Mouse (Mus musculus) liver, embryonic 11.5 days (tissue): ENCODE data around the gene Asb5. TPM values are rescaled to one million over a fixed set of nuclear protein-coding genes. Genes with fewer than 3 reads are reported as not detected.
"Not testable (repeated sequence)": the region's sequence is repeated elsewhere in the genome, so short reads cannot be mapped to it uniquely, and the experiment has no call there.

Experiments used
- ATAC-seq: fragments of 200-750 bp; cut with Nextera tagmentation; replicated peaks from 2 replicates; pipeline ENCODE4 v1.8.0; 2017; ENCODE audit warnings: moderate number of reproducible peaks, mild to moderate bottlenecking, moderate TSS enrichment, moderate library complexity; ENCODE audit not compliant: low FRiP score
- DNase-seq: peaks from one replicate; pipeline ENCODE4 v3.0.0-alpha.2; 2017; ENCODE audit warnings: low spot score
- H3K27ac ChIP-seq: fragments of 300-500 bp; sonication (generic); 2 replicates; pipeline ENCODE4 v1.5.1; 2014; ENCODE audit warnings: mild to moderate bottlenecking, low read depth, low read length, control low read depth
- H3K27me3 ChIP-seq: fragments of 300-500 bp; sonication (generic); replicated peaks from 2 replicates; pipeline ENCODE4 v1.6.1; 2014; ENCODE audit warnings: low read length, mixed read lengths; ENCODE audit not compliant: control insufficient read depth, insufficient read depth
- H3K36me3 ChIP-seq: fragments of 300-500 bp; sonication (generic); 2 replicates; pipeline ENCODE4 v1.6.1; 2014; ENCODE audit warnings: mild to moderate bottlenecking, low read length, moderate library complexity, mixed read lengths; ENCODE audit not compliant: control insufficient read depth, insufficient read depth
- H3K4me1 ChIP-seq: fragments of 300-500 bp; sonication (generic); replicated peaks from 2 replicates; pipeline ENCODE4 v1.6.1; 2014; ENCODE audit warnings: low read length, mixed read lengths; ENCODE audit not compliant: control insufficient read depth, insufficient read depth
- H3K4me2 ChIP-seq: fragments of 300-500 bp; sonication (generic); 2 replicates; pipeline ENCODE4 v1.6.1; 2014; ENCODE audit warnings: mild to moderate bottlenecking, control low read depth, moderate library complexity
- H3K4me3 ChIP-seq: fragments of 300-500 bp; sonication (generic); 2 replicates; pipeline ENCODE4 v1.5.1; 2014; ENCODE audit warnings: low read depth, low read length, control low read depth
- H3K9ac ChIP-seq: fragments of 300-500 bp; sonication (generic); 2 replicates; pipeline ENCODE4 v1.6.1; 2014; ENCODE audit warnings: low read depth, low read length, control low read depth
- H3K9me3 ChIP-seq: fragments of 300-500 bp; sonication (generic); 2 replicates; pipeline ENCODE4 v1.6.1; 2016; ENCODE audit warnings: low read length, inconsistent platforms, mixed read lengths; ENCODE audit not compliant: control insufficient read depth
- WGBS: fragments of 180-500 bp; shearing (Covaris S2); extraction: QIAGEN DNeasy Blood & Tissue Kit; methylation state at CpG from one replicate; pipeline ENCODE4 v1.1.7; 2014; 5-methylcytosine and 5-hydroxymethylcytosine counted together
- polyA plus RNA-seq: library from polyadenylated mRNA; unstranded; fragments of >200 nt; fragmentation: Nextera tagmentation; extraction: Ambion mirVana; gene quantifications from 2 replicates; pipeline ENCODE4 v1.2.1, GENCODE M21; 2014

Gene Asb5
- polyA plus RNA-seq, 1 experiment from 2014 or later: 6.2 TPM

DNA sequence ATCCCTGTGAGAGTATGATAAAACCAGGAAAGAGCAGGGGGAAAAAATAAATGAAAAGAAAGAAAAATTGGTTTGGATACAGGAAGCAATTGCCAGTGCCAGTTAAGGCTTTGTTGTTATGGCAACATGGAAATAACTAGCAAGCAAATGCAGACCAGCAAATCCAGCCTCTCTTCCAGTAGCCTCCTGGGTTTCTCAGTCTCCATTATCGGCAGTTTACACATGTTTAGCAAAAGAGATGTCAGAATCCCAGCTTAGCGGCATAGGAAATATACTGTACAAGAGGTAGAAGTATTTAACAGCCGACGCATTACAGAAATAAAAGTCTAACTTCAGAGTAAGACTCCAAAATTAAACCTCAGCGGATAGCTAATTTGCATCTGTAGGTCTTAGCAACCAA is 65.3 kb downstream of the Asb5 start:
- Histone ChIP-seq H3K36me3 (no peaks in the 10 kb centered on the region), H3K27me3 (no peaks in the 10 kb centered on the region), H3K4me1 (no peaks in the 10 kb centered on the region), H3K4me2 (no peak overlapping the region), H3K27ac (no peak overlapping the region), H3K9ac (no peak overlapping the region), H3K4me3 (no peak overlapping the region), H3K9me3 (no peaks in the 10 kb centered on the region)
- ATAC-seq (no peak), DNase-seq (no peak)
- 83% methylated on average over 5 of the region's 5 CpGs for WGBS

DNA sequence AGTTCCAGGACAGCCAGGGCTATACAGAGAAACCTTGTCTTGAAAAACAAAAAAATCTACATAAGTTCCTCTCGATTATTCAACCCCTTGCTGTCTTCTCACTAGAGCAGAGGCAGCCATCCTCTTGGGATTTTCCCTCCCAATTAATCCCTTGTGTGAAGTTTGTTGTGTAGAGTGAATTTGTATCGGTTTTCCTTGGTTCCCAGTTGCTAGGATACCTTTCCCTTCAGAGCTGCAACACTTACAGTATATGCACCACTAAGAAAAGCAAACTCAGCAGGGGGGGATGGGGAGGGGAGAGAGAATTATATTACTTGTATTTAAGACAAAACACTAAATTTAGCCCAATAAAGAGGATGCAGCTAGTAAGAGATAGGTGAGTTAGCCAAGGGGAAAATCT is 66.7 kb downstream of the Asb5 start:
- WGBS: 66% methylated on average over 2 of the region's 2 CpGs
- ATAC-seq: no peak
- Histone ChIP-seq H3K4me2 (no peak overlapping the region), H3K9me3 (no peaks in the 10 kb centered on the region), H3K36me3 (no peaks in the 10 kb centered on the region), H3K4me3 (no peak overlapping the region), H3K27ac (no peak overlapping the region), H3K4me1 (no peaks in the 10 kb centered on the region; the same call in 1 of the 2 replicates), H3K9ac (no peak overlapping the region), H3K27me3 (no peaks in the 10 kb centered on the region)
- DNase-seq: no peak

DNA sequence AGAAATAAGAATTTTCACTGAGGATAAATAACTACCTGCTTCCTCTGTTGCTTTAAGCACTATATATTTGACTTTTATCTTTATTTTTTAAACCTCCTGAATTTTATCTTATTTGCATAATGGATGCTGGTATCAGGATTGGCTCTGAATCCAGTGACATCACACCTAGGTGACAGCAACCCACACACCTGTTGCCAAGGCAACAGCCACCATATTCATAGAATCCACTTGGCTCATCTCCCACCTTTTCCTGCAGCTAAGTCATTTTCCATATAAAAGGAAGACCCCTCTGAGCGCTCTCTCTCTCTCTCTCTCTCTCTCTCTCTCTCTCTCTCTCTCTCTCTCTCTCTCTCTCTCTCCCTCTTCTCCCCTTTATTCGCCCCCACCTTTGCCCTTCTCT is 67.6 kb downstream of the Asb5 start:
- no peak overlapping the region for H3K27ac ChIP-seq
- H3K27me3 ChIP-seq: no peaks in the 10 kb centered on the region
- DNase-seq: no peak
- no peak overlapping the region for H3K4me2 ChIP-seq
- ATAC-seq: no peak
- H3K36me3 ChIP-seq: no peaks in the 10 kb centered on the region
- H3K9me3 ChIP-seq: no peaks in the 10 kb centered on the region
- H3K4me3 ChIP-seq: no peak overlapping the region
- 91% methylated on average over 2 of the region's 2 CpGs for WGBS
- H3K9ac ChIP-seq: no peak overlapping the region
- no peaks in the 10 kb centered on the region; the same call in 1 of the 2 replicates for H3K4me1 ChIP-seq

- H3K9me3 ChIP-seq: no peaks in the 10 kb centered on the region
- no peaks in the 10 kb centered on the region for H3K36me3 ChIP-seq
- H3K4me1 ChIP-seq: no peaks in the 10 kb centered on the region; the same call in 1 of the 2 replicates
- DNase-seq: no peak
- 92% methylated on average over 2 of the region's 2 CpGs for WGBS
- no peak overlapping the region for H3K4me2 ChIP-seq
- ATAC-seq: no peak
- no peak overlapping the region for H3K9ac ChIP-seq
- no peak overlapping the region for H3K27ac ChIP-seq
- no peak overlapping the region for H3K4me3 ChIP-seq
- H3K27me3 ChIP-seq: no peaks in the 10 kb centered on the region
Observed at GRCm38 (mm10) chr8:54597386-54597785, 68.0 kb downstream of the Asb5 start.

DNA sequence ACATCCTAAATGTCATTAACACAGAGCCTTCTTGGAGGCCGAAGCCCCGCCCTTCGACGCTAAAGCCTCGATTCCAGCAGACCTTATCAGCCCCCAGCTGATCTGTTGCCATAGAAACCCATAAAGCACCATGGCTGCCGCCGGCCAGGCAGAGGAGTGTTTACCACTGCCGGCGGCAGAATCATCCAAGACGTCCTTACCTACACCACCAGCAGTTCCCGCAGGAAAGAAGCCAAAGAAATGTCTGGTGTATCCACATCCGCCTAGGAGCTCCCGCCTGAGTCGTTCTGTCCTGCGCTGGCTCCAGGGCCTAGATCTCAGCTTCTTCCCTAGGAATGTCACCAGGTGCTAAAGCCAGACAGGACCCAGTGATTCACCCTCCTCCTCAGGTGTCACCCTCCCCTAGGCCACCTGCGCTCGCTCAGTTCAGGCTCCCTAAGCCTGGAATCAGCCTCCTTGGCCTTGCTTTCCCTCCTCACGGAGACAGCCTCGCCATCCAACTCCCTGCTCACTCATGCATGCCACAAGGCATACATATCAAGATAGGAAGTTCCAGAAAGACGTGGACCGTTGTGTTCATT is 71.4 kb downstream of the Asb5 start, which contains the start of gene Spata4:
Gene Spata4 (plus strand): TSS at position 111 of the 581 bp plus-strand sequence.
- H3K27me3 ChIP-seq: no peaks in the 10 kb centered on the region
- ATAC-seq: peak; percentile 85
- no peak within 1 kb of the TSS; the same call in 1 of the 2 replicates for H3K9ac ChIP-seq
- H3K9me3 ChIP-seq: no peaks in the 10 kb centered on the region
- H3K36me3 ChIP-seq: no peaks in the 10 kb centered on the region
- peak; percentile 52 for DNase-seq
- no peak within 1 kb of the TSS for H3K27ac ChIP-seq
- H3K4me3 ChIP-seq: peak within 1 kb of the TSS; percentile 21; the same call in 1 of the 2 replicates
- WGBS: 10% methylated on average over 21 of the region's 21 CpGs
- peak within 1 kb of the TSS; percentile 71 for H3K4me2 ChIP-seq
- no peaks in the 10 kb centered on the region; the same call in 1 of the 2 replicates for H3K4me1 ChIP-seq

DNA sequence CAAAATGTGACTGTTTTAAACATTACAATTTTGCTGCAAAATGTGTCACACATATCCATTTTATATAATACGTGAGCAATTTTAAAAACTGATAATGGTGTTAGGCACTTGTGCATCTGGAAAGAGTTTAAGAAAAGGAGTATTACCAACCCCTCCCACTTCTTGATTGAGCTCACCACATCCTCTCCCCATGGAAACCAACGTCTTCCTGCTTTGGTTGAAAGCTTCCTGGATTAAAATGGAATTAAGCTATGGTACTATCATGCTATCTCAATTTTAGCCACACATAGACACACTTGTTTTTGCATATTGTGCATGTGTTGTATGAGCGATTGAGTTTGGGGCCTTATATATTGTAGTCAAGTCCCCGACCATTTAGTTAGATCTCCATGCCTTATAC is 74.1 kb downstream of the Asb5 start:
- WGBS: 65% methylated on average over 4 of the region's 4 CpGs

GRCm38 (mm10) chr8:54609336-54609735 is 80.0 kb downstream of the Asb5 start:
- no peak overlapping the region for H3K4me2 ChIP-seq
- H3K9ac ChIP-seq: no peak overlapping the region
- H3K4me1 ChIP-seq: no peaks in the 10 kb centered on the region
- no peak for DNase-seq
- ATAC-seq: no peak
- no peaks in the 10 kb centered on the region for H3K27me3 ChIP-seq
- WGBS: 73% methylated on average over 2 of the region's 2 CpGs
- no peaks in the 10 kb centered on the region for H3K9me3 ChIP-seq
- no peaks in the 10 kb centered on the region for H3K36me3 ChIP-seq
- no peak overlapping the region for H3K4me3 ChIP-seq
- no peak overlapping the region for H3K27ac ChIP-seq

More for the DNA sequence above, 74.1 kb downstream of the Asb5 start:
- no peaks in the 10 kb centered on the region for H3K27me3 ChIP-seq
- ATAC-seq: no peak
- no peak overlapping the region for H3K4me2 ChIP-seq
- no peaks in the 10 kb centered on the region; the same call in 1 of the 2 replicates for H3K4me1 ChIP-seq
- H3K36me3 ChIP-seq: no peaks in the 10 kb centered on the region
- DNase-seq: no peak
- H3K9me3 ChIP-seq: no peaks in the 10 kb centered on the region
- H3K9ac ChIP-seq: no peak overlapping the region
- H3K27ac ChIP-seq: no peak overlapping the region
- no peak overlapping the region for H3K4me3 ChIP-seq

DNA sequence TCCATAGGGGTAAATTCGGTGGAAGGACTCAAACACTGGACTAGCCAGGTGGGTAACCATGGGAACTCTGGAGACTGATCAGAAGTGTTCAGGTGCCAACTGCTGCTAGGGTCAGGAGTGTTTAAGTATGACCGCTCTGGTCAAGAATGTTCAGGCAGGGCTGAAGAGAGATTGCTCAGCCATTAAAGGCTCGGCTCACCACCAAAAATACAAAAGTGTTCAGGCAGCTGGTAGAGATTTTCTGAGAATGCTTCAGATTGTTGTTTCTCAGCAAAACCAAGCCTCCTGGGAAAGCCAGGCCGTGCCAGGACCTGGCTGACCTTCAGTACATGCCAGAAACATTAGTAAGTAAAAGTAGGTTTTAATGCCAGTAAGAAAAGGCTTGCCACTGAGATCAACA is 80.9 kb downstream of the Asb5 start:
- no peak overlapping the region for H3K4me2 ChIP-seq
- H3K36me3 ChIP-seq: no peaks in the 10 kb centered on the region
- H3K4me1 ChIP-seq: no peaks in the 10 kb centered on the region
- no peak for DNase-seq
- H3K9me3 ChIP-seq: no peaks in the 10 kb centered on the region
- no peak overlapping the region for H3K27ac ChIP-seq
- ATAC-seq: no peak
- no peak overlapping the region for H3K4me3 ChIP-seq
- no peak overlapping the region for H3K9ac ChIP-seq
- WGBS: 75% methylated on average over 4 of the region's 4 CpGs
- no peaks in the 10 kb centered on the region for H3K27me3 ChIP-seq

- ATAC-seq, H3K9ac ChIP-seq, H3K4me2 ChIP-seq, H3K9me3 ChIP-seq, H3K4me3 ChIP-seq, DNase-seq, H3K27me3 ChIP-seq, H3K4me1 ChIP-seq, H3K36me3 ChIP-seq, H3K27ac ChIP-seq: not testable (repeated sequence)
- 65% methylated on average over 17 of the region's 17 CpGs for WGBS
Observed at GRCm38 (mm10) chr8:54616710-54617109, 87.3 kb downstream of the Asb5 start.
